Mouse (Mus musculus) cerebellum, postnatal 36 days (tissue): ENCODE data around the gene Cd5l.

Experiments
- DNase-seq, 2 experiments: peaks; one replicate each; pipeline ENCODE4 v3.0.0; 2021 to 2022; ENCODE audit warnings: mixed read lengths in 2 of 2

Cd5l gene

GRCm38 (mm10) chr3:87409196-87409935, 51.7 kb downstream of the Cd5l start:
- no peak for DNase-seq

- no peak for DNase-seq
Observed at GRCm38 (mm10) chr3:87410605-87411004, 52.9 kb downstream of the Cd5l start.

- peak; percentile 33 to 44 for DNase-seq
Observed at GRCm38 (mm10) chr3:87411150-87411549, 53.5 kb downstream of the Cd5l start.

- no peak for DNase-seq
Observed at GRCm38 (mm10) chr3:87420645-87421044, 63.0 kb downstream of the Cd5l start.
